Mouse (Mus musculus): ENCODE measurements around the gene Ssc5d. TPM values are rescaled to one million over a fixed set of nuclear protein-coding genes. Genes with fewer than 3 reads are reported as not detected.

Gene Ssc5d
- polyA plus RNA-seq, 1 experiment from 2014 or later, result 2.0 TPM

DNA sequence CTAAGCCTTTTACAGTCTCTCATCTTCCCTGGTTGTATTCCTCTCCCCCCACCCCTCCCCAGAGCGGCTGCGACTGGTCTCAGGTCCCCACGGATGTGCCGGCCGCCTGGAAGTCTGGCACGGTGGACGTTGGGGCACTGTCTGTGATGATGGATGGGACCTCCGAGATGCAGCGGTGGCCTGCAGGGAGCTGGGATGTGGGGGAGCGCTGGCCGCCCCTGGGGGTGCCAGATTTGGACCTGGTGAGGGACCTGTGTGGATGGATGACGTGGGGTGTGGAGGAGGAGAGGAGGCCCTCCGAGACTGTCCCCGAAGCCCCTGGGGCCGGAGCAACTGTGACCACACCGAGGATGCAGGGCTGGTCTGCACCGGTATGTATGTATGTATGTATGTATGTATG, 2.7 kb downstream of the Ssc5d start:
- WGBS, result 73% methylated on average over 17 of the region's 17 CpGs
- H3K9me3 ChIP-seq, result no peaks in the 10 kb centered on the region
- no peak overlapping the region for H3K9ac ChIP-seq
- no peak overlapping the region for H3K27ac ChIP-seq (replicated peaks)
- H3K4me1 ChIP-seq, result peaks cover 38% of the 10 kb centered on the region
- H3K36me3 ChIP-seq, result no peaks in the 10 kb centered on the region
- no peak overlapping the region for H3K4me3 ChIP-seq
- H3K4me2 ChIP-seq, result no peak overlapping the region
- ATAC-seq (ENCODE audit: extremely low read depth, insufficient number of reproducible peaks, low FRiP score, low TSS enrichment), result no peak
- H3K27me3 ChIP-seq (replicated peaks), result peaks cover 4% of the 10 kb centered on the region; the same call in 1 of the 2 replicates

DNA sequence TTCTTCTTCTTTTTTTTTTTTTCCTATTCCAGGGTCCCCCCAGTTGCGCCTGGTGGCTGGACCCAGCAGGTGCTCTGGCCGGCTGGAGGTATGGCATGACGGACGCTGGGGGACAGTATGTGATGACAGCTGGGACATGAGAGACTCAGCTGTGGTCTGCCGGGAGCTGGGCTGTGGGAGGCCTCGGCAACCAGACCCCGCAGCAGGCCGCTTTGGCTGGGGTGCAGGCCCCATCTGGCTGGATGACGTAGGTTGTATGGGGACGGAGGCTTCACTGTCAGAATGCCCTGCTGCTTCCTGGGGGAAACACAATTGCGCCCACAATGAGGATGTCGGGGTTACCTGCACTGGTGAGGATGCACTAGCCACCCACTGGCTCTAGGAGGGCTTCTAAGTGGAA, 7.5 kb downstream of the Ssc5d start:
- H3K4me1 ChIP-seq, result no peaks in the 10 kb centered on the region
- H3K4me3 ChIP-seq, result no peak overlapping the region
- H3K9ac ChIP-seq, result no peak overlapping the region
- WGBS, result 62% methylated on average over 12 of the region's 12 CpGs
- no peaks in the 10 kb centered on the region for H3K9me3 ChIP-seq
- no peak overlapping the region for H3K4me2 ChIP-seq
- no peaks in the 10 kb centered on the region for H3K27me3 ChIP-seq (replicated peaks)
- no peaks in the 10 kb centered on the region for H3K36me3 ChIP-seq
- ATAC-seq (ENCODE audit: extremely low read depth, insufficient number of reproducible peaks, low FRiP score, low TSS enrichment), result no peak
- no peak overlapping the region for H3K27ac ChIP-seq (replicated peaks)

DNA sequence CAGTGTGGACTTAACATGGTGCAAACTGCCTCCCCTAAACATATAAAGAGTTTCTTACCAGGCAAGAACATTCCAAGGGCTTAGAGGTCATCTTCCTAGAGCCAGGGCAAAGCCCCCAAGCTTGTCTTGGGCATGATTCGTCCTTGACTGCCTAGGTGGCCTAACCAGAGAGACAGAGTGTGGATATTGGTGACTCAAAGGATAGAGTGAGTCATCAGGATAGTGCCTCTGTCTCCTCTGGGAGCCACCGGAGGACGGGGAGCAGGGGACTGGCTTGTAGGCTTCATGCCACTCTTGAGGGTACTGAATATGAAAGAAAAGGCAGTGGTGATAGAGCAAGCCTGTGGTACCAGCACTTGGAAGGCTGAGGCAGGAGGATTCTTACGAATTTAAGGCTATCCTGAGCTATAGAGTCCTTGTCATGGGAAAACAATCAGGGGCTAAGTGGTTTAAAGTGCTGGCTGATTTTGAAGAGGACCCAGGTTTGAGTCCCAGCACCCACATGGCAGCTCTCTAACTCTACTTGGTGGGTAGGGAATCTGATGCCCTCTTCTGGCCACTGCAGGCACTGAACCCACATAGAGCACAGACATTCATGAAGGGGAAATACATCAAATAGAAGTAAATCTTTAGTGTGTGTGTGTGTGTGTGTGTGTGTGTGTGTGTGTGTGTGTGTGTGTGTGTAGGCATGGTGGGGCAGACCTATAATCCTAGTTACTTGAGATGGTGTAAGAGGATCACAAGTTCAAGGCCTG, 8.8 kb downstream of the Ssc5d start:
- Histone ChIP-seq H3K9me3 (no peaks in the 10 kb centered on the region), H3K27me3 (replicated peaks) (no peaks in the 10 kb centered on the region; the same call in 1 of the 2 replicates), H3K4me2 (no peak overlapping the region), H3K27ac (replicated peaks) (no peak overlapping the region), H3K4me1 (no peaks in the 10 kb centered on the region), H3K4me3 (no peak overlapping the region), H3K9ac (no peak overlapping the region), H3K36me3 (no peaks in the 10 kb centered on the region)
- no peak for ATAC-seq (ENCODE audit: extremely low read depth, insufficient number of reproducible peaks, low FRiP score, low TSS enrichment)
- 60% methylated on average over 4 of the region's 4 CpGs for whole genome bisulfite sequencing

DNA sequence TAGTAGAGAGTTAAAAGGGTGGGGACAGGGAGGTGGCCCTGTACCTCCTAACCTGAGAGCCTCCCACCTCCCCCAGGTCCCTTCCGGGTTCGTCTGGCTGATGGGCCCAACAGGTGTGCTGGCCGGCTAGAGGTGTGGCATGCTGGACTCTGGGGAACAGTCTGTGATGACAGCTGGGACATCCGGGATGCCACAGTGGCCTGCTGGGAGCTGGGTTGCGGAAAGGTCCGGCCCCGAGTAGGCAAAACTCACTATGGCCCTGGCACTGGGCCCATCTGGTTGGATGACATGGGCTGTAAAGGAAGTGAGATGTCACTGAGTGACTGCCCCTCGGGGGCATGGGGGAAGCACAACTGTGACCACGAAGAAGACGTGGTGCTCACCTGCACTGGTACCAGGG, 11.2 kb downstream of the Ssc5d start:
- H3K4me3 ChIP-seq, result no peak overlapping the region
- no peak overlapping the region for H3K9ac ChIP-seq
- H3K4me2 ChIP-seq, result no peak overlapping the region
- no peak for ATAC-seq (ENCODE audit: extremely low read depth, insufficient number of reproducible peaks, low FRiP score, low TSS enrichment)
- no peak overlapping the region for H3K27ac ChIP-seq (replicated peaks)
- H3K36me3 ChIP-seq, result no peaks in the 10 kb centered on the region
- no peaks in the 10 kb centered on the region for H3K4me1 ChIP-seq
- no peaks in the 10 kb centered on the region for H3K9me3 ChIP-seq
- H3K27me3 ChIP-seq (replicated peaks), result no peaks in the 10 kb centered on the region; the same call in 1 of the 2 replicates
- WGBS, result 74% methylated on average over 10 of the region's 10 CpGs

DNA sequence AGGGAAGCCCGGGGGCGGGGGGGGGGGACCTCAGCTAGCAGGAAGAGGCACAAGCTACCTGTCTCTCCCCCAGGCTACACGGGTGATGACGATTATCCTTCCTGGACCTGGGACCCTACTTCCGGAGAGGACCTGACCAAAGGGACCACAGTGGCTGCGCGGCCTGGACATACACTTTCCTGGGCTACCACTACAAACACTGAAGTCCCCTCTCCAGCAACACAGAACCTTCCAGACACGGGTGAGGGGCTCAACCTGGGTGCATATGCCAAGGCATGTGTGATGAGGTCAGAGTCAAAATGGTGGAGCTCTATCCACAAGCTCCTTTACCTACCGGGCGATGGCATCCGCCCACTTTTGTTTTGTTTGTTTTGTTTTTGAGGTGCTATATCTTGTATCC, 11.8 kb downstream of the Ssc5d start:
- Histone ChIP-seq H3K4me3 (no peak overlapping the region), H3K4me2 (no peak overlapping the region), H3K9me3 (no peaks in the 10 kb centered on the region), H3K27ac (replicated peaks) (no peak overlapping the region), H3K27me3 (replicated peaks) (peaks cover under 1% of the 10 kb centered on the region; the same call in 1 of the 2 replicates), H3K9ac (no peak overlapping the region), H3K36me3 (no peaks in the 10 kb centered on the region), H3K4me1 (no peaks in the 10 kb centered on the region)
- 79% methylated on average over 10 of the region's 11 CpGs for WGBS
- no peak for ATAC-seq (ENCODE audit: extremely low read depth, insufficient number of reproducible peaks, low FRiP score, low TSS enrichment)

DNA sequence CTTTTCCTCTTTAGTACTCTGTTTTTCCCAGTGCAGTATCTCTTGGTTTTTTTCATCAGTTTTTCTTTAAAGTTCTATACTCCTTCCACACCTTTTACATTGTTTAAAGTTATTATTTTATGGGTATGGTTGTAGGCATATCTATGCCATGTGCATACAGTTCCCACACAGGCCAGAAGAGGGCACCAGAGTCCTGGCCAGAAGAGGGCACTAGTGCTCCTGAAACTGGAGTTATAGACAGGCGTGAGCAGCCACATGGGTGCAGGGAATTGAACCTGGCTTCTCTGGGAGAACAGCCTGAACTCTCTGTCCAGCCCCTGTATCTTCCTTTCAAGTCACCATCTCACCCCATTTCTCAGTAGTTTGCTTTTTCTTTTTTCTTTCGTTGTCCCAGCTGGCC, 12.9 kb downstream of the Ssc5d start:
- H3K4me3 ChIP-seq, result no peak overlapping the region
- H3K4me1 ChIP-seq, result 0 out of 2 replicates have a peak, but pooled peaks cover 2% of the 10 kb centered on the region
- 35% methylated on average over 2 of the region's 2 CpGs for WGBS
- no peaks in the 10 kb centered on the region for H3K36me3 ChIP-seq
- no peak for ATAC-seq (ENCODE audit: extremely low read depth, insufficient number of reproducible peaks, low FRiP score, low TSS enrichment)
- H3K4me2 ChIP-seq, result no peak overlapping the region
- H3K9ac ChIP-seq, result no peak overlapping the region
- H3K9me3 ChIP-seq, result no peaks in the 10 kb centered on the region
- no peak overlapping the region for H3K27ac ChIP-seq (replicated peaks)
- H3K27me3 ChIP-seq (replicated peaks), result peaks cover 6% of the 10 kb centered on the region; the same call in 1 of the 2 replicates

DNA sequence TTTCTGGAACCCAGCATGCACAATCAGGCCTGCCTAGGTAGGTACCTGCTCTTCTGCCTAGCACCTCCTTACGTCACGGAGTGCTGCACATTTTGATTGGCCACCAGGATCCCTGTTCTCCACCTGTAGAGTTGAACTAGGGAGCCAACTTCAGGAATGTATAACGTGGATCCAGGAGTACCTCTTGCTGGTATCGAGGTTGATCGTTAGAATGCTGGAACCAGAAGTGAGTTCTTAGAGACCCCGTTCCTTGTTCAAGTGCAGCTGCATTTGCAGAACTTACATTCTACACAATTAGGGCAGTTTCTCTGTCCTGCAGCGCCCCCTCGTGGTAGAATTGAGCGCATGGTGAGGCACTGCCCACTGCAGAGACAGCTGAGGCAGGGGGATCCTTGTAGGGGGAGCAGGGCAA, 14.5 kb downstream of the Ssc5d start:
- no peak overlapping the region for H3K4me2 ChIP-seq
- WGBS, result 18% methylated on average over 9 of the region's 9 CpGs
- H3K9ac ChIP-seq, result no peak overlapping the region
- 0 out of 2 replicates have a peak, but pooled peaks cover 3% of the 10 kb centered on the region for H3K4me1 ChIP-seq
- no peak overlapping the region for H3K4me3 ChIP-seq
- H3K36me3 ChIP-seq, result no peaks in the 10 kb centered on the region
- no peaks in the 10 kb centered on the region for H3K9me3 ChIP-seq
- no peak overlapping the region for H3K27ac ChIP-seq (replicated peaks)
- peaks cover 6% of the 10 kb centered on the region; the same call in 1 of the 2 replicates for H3K27me3 ChIP-seq (replicated peaks)
- no peak for ATAC-seq (ENCODE audit: extremely low read depth, insufficient number of reproducible peaks, low FRiP score, low TSS enrichment)

DNA sequence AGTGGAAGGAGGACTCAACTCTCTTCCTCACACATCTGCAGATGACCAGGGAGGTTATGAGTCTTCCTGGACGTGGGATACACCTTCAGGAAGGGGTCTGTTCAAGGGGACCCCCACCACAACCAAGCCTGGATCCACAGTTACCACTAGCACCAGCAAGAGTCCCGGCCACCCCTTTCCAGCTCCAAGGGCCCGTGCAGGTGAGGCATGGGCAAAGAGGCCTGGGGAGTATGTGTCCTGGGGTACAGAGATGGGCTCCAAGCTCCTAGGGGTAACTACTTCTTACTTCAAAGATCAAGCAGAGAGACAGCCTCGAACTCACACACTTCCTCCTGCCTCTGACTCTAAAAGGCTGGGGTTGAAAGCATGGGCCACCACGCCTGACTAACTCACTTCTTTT, 17.1 kb downstream of the Ssc5d start:
- WGBS, result 44% methylated on average over 5 of the region's 5 CpGs
- Histone ChIP-seq H3K9ac (no peak overlapping the region), H3K4me3 (no peak overlapping the region), H3K4me1 (0 out of 2 replicates have a peak, but pooled peaks cover 3% of the 10 kb centered on the region), H3K27me3 (replicated peaks) (peaks cover 9% of the 10 kb centered on the region; the same call in 1 of the 2 replicates), H3K36me3 (no peaks in the 10 kb centered on the region), H3K4me2 (no peak overlapping the region), H3K9me3 (no peaks in the 10 kb centered on the region), H3K27ac (replicated peaks) (no peak overlapping the region)
- ATAC-seq (ENCODE audit: extremely low read depth, insufficient number of reproducible peaks, low FRiP score, low TSS enrichment), result no peak

DNA sequence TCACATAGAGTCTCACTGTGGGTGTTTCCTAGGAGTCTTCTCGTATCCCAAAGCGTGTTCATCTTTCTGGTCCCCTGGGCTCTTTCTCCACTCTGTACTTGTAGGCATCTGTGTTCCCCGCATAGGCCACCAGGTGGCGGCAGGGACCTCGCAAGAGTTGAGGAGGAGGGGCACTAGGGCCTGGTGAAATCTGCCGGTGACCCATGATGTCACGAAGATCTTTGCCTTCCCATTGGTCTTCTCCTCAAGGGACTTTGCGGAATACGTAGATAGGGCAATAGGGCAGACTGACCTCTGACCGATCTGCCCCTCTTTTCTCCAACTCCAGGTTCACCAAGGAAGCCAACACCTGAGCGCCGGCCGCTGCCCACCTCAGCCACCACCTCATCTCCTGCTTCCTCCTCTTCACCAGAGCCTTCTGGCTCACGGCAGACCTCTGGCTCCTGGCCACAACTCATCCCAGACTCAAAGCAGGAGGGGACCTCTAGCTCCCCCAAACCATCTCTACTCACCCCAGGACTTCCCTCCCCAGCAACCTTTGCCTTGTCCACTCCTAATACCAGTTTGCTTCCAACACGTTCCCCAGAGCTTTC, 17.7 kb downstream of the Ssc5d start:
- no peaks in the 10 kb centered on the region for H3K36me3 ChIP-seq
- H3K27me3 ChIP-seq (replicated peaks), result peaks cover 9% of the 10 kb centered on the region; the same call in 1 of the 2 replicates
- H3K27ac ChIP-seq (replicated peaks), result no peak overlapping the region
- no peaks in the 10 kb centered on the region for H3K9me3 ChIP-seq
- H3K4me3 ChIP-seq, result peak overlapping the region; percentile 45
- 0 out of 2 replicates have a peak, but pooled peaks cover 3% of the 10 kb centered on the region for H3K4me1 ChIP-seq
- H3K4me2 ChIP-seq, result peak overlapping the region; percentile 67
- peak overlapping the region; percentile 67 for H3K9ac ChIP-seq
- ATAC-seq (ENCODE audit: extremely low read depth, insufficient number of reproducible peaks, low FRiP score, low TSS enrichment), result peak; percentile 64
- 12% methylated on average over 15 of the region's 15 CpGs for WGBS

DNA sequence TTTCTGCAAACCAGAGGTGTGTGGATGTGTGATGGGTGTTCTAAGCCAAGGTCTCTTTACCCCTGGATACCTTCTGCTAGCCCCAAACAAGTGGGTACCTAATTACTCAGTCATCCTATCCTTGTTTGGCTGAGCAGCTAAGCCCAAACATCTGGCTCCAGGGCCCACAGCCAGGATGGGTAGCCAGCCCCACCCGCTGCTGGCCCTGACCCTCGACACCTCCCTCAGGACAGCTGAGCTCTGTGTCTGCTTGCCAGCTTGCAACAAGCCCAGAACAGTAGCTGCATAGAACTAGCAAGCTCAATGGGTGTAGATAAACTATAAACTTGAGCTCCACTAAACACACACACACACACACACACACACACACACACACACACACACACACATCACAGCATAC, 22.3 kb downstream of the Ssc5d start:
- no peak overlapping the region for H3K4me2 ChIP-seq
- no peaks in the 10 kb centered on the region for H3K36me3 ChIP-seq
- no peak overlapping the region for H3K27ac ChIP-seq (replicated peaks)
- no peaks in the 10 kb centered on the region for H3K9me3 ChIP-seq
- H3K27me3 ChIP-seq (replicated peaks), result 0 out of 2 replicates have a peak, but pooled peaks cover 3% of the 10 kb centered on the region
- H3K9ac ChIP-seq, result no peak overlapping the region
- H3K4me1 ChIP-seq, result peaks cover 11% of the 10 kb centered on the region
- H3K4me3 ChIP-seq, result no peak overlapping the region
- no peak for ATAC-seq (ENCODE audit: extremely low read depth, insufficient number of reproducible peaks, low FRiP score, low TSS enrichment)
- WGBS, result 52% methylated on average over 2 of the region's 2 CpGs

DNA sequence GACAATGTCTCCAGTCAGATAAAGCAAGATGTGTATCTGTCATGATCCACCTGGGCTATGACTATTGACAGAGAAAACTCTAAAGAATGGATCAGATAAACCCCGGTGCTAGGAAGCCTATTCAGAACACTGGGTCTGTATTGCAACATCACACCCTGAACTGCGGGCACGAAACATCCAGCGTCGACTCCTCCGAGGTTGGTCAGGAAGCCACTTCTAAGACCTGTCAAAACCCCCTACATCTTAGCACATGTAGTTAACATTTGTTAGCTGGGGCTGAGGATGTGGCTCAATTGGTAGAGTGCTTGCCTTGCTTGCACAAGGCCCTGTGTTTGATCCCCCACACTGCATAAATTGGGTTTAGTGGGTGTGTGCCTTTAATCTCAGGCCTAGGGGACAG, 22.8 kb downstream of the Ssc5d start:
- WGBS, result 44% methylated on average over 6 of the region's 6 CpGs
- peaks cover 15% of the 10 kb centered on the region for H3K4me1 ChIP-seq
- no peak for ATAC-seq (ENCODE audit: extremely low read depth, insufficient number of reproducible peaks, low FRiP score, low TSS enrichment)

More for the DNA sequence above, 22.8 kb downstream of the Ssc5d start:
- Histone ChIP-seq H3K4me2 (no peak overlapping the region), H3K9me3 (no peaks in the 10 kb centered on the region), H3K27me3 (replicated peaks) (0 out of 2 replicates have a peak, but pooled peaks cover 3% of the 10 kb centered on the region), H3K36me3 (no peaks in the 10 kb centered on the region), H3K27ac (replicated peaks) (no peak overlapping the region), H3K9ac (no peak overlapping the region), H3K4me3 (no peak overlapping the region)
